Mouse (Mus musculus) activated CD4-positive, CD25-positive, alpha-beta regulatory T cell, adult 4 months (primary cell): ENCODE data around the gene Apbb1ip. TPM values are rescaled to one million over a fixed set of nuclear protein-coding genes. Genes with fewer than 3 reads are reported as not detected.

Source experiments
- ATAC-seq: one replicate; pipeline ENCODE4 v1.8.0; 2017
- polyA plus RNA-seq, 2 experiments: library from polyadenylated mRNA; unstranded; fragments of 100-300 nt; shearing (Covaris generic); gene quantifications; one replicate each; pipeline ENCODE4 v1.2.1; 2017

Gene Apbb1ip
- polyA plus RNA-seq, 2 experiments from 2014 or later = 77.8 to 94.9 TPM

DNA sequence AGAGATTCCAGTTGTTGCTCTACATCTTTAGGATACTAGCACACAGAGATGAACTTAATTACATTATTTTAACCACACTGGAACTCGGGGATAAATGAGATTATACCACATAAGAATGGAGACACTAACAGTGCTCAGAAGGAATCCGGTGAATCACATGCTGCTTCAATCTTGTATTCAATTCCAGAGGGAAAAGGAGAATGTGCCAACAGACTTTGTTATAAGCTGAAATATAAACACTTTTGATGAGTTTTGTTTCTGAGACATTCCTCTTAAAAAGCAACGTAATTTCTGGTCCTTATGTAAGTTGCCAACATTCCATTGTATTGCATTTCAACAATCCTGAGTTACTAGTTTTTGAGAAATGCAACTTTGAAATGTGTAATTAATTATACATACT, 1.8 kb downstream of the Apbb1ip start:
- ATAC-seq = no peak

DNA sequence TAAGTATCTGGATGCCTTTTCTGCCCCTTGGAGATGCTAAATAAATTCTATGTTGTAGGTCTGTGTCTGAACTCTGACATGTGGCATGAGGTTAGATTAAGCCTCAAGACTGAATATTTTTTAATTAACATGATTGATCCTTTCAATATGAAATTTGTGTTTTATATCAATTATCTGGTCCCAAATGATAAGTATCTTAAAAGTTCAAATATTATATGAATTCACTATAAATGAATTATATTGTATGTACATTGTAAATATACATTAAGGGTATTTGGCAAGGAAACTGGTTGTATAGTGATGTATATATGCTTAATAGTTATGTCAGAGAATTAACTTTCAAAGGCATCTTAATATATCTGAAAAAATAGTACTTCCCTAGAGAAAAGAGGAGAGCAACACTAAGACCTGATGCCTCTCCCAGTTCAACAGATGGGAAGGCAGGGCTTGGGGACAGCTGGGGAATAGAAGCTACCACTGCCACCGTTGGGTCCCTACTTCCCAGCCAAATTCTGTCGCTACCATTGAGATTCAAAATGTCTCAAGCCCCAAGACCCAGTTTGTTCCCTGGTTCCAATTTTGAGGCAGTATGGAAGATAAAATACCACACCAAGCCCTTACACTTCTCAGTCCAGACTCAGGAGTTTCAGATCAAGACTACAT, 2.8 kb downstream of the Apbb1ip start:
- ATAC-seq = no peak

DNA sequence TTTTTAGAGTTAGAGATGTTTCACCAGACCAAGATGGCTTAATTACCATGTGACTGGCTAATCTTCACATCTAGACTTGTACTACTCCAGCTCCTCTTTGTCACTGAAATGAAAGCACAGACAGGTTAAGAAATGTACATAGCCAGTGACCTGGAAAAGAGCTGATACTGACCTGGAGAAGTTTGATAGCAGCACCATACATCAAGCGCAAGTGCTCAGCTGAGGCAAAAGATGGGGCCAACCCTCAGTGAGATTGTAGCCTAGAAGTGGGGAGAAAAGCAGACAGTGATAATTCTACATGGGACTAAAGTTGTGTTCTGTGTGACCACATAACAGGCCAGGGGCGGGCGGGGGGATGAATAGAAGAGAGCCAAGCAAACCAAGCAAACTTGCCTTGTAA, 3.9 kb downstream of the Apbb1ip start:
- ATAC-seq = no peak

DNA sequence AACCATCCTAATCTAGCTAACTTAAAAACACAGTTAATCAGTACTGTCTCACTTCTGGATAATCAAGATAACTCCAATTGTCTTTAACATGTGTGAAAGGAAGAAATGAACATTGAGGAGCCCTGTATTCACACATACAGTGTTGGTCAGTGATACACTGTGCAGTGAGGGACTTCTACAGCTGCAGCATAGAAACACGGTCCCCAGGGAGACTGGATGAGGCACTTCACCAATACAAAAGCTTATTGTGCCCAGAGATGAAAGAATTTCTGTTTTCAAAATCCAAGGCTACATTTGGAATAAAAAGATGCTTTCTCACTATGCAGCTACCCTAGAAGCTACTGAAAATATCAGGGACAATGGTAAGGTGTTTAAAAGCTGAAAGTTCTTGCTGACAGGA, 7.0 kb downstream of the Apbb1ip start:
- ATAC-seq = no peak

DNA sequence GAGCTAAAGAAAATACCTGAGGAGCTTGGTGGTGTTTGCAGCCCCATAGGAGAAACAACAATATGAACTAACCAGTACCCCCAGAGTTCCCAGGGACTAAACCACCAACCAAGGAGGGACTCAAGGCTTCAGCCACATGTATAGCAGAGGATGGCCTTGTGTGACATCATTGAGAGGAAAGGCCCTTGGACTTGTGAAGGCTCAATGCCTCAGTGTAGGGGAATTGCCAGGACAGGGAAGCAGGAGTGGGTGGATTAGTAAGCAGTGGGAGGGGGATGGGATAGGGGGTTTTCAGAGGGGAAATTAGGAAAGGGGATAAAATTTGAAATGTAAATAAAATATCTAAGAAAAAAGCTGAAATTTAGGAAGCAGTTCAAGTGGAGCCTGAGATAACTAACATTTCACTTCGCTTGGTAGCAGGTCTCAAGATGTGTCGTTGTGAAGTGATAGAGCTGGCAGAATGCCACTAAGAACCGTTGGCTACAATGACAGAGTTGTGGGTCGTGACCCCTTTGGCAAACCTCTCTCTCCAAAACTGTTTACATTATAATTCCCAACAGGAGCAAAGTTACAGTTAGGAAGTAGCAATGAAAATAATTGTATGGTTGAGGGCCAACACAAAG, 7.6 kb downstream of the Apbb1ip start:
- ATAC-seq = no peak

DNA sequence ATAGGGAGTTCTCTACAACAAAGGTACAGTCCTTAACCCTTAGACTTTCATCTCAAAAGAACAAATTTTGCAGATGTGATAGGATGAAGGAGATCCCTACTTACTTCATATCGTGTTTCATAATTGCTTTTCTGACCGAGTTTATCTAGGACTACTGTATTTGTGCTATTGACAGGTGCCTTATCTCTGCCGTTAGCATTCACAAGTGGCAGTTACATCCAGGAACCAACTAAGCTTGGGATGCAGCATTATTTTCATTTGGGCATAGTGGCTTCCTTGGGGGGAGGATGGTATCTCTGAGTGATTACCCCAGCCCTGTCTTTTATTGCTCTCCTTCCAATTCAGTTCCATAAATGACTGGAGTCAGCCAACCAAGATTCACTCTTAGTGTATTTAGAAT, 8.2 kb downstream of the Apbb1ip start:
- ATAC-seq = no peak

DNA sequence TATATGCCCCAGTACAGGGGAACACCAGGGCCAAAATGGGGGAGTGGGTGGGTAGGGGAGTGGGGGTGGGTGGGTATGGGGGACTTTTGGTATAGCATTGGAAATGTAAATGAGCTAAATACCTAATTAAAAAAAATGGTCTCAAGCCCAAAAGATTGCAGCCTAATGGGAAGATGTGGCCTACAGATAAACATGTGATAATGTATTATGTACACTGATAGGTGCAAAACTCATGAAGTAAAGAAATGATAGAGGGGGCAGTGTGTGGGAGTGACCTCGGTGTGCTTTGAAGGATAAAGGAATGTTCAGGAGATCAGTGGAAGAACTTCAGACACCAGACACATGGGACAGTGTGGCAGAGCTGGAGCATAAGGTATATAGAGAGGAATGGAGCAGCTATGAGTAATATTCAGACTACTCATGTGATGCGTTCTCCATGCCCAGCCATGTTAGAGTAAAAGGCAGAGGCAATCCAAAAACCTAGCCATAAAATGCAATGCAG, 9.3 kb downstream of the Apbb1ip start:
- ATAC-seq = no peak

DNA sequence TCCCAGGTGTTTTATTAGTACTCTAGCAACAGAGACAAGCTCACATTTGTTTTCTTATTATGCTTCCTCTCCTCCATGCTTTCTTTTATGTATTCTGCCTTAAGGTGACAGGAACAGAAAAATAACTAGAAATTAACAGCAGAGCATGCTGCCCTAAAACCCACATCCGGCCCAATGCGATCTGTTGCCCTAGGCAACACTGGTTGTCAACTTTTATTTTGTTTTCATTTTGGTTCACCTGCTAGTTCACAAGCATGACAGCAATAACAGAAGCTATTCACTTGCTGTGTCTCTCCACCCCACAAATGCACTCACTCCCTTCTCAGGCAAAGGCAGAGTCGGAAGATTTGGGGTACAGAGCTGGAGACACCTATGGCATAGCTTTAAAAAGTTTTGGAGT, 10.3 kb downstream of the Apbb1ip start:
- ATAC-seq = peak; percentile 94

DNA sequence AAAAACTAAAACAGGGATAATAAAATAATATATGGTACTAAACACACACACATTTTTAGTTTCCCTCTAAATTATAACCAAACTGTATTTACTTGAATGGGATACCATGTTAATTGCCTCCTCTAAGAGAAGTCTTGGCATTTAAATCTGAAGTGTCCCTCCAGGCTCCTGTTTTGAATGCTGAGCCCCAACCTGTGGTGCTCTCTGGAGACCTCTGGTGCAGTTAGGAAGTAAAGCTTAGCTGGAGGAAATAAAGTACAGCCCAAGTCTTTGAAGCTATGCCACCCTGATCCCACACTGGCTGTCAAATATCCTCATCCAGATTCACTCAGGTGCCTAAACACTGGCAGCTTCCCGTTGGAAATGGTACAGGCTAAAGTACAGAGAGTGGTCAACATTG, 10.9 kb downstream of the Apbb1ip start:
- ATAC-seq = no peak

DNA sequence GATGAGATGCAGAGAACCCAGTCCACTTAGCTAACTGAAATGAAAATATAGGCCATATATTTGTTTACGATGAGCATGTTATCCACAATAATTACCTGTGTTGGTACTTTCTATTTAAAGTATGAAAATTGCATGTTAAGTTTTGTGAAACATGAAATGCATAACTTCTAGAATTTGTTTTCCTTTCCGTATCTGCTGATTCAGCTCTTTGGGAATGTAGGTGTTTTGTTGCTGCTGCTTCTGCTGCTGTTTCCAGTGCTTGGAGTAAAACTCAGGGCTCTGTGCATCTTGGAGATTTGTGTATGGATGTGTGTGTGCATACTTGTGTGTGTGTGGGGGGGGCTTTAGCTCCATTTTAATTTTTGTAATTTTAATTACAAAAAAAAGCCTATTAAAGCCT, 14.8 kb downstream of the Apbb1ip start:
- no peak for ATAC-seq

DNA sequence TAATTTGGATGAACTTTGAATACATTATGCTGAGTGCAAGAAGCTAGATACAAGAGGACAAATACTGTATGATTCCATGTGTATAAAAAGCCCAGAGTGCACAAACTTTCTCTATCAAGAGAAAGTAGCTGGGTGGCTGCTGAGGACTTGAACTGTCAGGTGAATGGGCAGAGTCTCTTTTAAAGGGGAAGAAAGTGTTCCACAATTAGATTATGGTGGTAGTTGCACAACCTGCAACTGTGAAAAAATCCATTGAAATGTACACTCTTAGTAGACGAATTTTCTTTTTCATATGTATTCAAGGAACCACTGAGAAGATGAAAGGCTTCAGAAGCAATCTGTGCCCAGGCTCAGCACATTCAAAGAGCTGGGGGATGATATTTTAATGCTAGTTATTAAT, 15.7 kb downstream of the Apbb1ip start:
- ATAC-seq = no peak

DNA sequence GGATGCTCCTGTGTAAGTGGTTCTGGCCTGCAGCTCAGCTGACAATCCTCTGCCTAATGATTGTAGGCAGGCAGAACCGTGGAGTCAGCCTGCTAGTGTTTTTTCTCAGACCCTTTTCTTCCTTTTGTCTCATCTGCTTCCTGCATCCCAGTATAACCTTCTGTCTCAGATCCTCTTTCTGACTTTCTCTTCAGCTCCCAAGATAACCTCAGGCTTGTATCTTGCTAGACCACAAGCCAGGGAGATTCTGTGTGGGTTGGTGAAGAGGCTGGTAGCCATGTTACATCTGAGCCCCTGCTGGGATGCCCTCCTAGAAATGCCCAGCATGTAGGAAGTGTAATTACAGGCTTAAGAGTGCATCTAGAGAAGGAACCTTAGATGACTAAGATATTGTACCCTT, 16.5 kb downstream of the Apbb1ip start:
- no peak for ATAC-seq

DNA sequence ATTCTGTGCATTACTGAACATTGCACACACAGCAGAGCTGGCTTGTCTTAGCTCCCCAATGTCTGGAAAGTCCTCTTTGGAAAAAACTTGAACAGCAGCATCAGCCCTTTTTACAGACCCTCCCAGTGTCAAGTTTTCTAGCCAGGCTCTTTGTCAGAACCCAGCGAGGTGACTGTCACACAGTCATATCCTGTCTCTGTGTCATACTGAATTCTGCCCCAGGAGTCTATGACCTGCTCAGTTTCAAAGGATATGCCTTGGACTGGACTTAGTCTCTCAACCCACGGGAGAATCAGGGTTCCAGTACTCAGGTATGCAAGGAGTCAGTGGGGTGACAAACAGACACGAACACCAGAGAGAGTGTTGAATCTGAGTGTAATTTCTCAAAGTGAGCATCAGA, 21.2 kb downstream of the Apbb1ip start:
- ATAC-seq = peak; percentile 27

DNA sequence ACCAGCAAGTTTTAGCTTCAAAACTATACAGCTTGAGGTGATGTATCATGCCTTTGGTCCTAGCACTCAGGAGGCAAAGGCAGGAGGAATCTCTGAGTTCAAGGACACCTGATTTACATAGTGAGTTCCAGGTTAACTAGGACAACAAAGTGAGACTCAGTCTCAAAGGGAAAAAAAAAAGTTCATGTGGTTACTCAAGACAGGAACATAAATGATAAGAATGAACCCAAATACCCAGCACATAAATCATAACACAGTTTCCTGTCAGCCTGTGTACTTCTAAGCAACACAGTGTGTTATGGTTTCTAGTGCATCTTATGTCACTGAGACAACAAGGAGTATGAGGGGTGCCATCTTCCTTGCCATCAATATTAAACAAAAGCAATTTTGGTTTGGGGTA, 22.6 kb downstream of the Apbb1ip start:
- peak; percentile 68 for ATAC-seq

DNA sequence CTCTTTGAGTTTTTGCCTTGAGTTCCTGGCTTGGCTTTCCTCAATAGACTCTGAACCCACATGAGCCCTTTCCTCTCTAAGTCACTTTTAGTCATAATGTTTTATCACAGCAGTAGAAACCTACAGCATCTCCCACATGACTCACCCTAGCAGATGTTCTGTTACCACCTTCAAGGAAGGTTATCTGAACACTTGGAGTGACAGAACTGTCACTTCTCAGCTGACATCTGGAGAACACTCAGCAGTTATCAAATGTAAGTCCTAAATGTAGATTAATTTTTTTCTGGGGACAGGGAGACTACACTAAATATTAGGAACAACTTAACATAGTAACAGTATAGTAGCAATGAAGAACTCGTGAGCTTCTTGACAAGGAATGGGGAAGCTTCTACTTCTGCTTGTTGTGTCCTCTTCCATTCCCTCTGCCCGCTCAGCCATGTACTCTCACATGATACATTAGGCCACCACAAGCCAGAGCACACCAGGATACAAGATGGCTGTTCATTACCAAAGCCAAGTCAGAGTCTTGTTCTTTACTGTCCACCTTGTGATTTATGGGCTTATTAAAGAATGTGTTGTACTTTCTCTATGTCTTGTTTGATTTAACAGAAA, 25.6 kb downstream of the Apbb1ip start:
- no peak for ATAC-seq

DNA sequence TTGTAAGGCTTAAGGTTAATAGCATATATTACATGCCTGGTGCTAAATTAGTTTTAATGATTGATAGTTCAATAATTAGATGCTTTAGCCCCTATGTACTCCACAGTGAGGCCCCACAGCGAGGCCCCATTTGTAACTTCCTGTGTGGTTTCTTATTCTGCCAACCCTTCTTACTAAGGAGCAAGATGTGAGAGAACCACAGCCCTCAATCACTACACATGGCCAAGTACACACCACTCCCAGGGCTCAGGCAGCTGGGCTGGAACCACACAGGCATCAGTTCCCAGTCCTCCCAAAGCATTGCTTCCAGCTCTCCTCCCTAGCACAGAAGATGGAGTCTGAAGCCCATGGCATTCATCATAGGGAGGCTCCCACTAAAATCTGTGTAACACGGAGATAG, 31.7 kb downstream of the Apbb1ip start:
- peak; percentile 70 for ATAC-seq

DNA sequence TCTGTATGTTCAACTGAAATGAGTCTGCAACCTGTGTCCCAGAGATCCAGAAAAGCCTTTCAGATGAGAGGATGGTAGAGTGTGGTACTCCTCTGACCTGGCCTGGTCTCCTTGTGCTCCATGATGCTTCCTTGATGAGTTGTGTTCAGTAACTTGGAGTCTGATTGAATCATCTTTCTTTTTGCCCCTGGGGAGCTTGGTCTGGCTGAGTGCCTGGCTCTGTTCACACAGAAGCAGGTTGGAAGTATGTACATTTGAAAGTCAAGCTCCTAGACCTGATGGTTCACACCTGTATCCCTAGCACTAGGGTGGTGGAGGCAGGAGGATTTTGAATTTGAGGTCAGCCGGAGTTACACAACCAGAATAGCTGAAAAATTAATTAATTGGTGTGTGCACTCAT, 32.7 kb downstream of the Apbb1ip start:
- ATAC-seq = no peak

DNA sequence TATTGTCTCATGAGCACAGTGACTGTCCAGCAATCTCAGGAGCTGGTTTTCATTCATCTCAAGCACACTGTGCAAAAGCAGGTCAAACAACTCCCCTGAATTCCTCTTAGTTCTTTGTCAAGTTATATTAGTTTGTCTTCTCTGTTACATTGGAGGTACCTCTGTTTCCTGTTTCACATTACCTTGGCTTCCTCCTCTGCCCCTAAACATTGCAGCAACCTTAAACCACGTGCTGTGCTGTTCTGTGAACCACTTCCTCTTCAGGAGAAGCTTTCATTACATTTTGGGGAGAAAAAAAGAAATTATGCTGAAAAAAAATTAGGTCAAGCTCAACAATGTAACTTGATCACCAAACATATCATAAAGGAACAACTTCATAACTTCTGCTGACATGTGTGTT, 33.4 kb downstream of the Apbb1ip start:
- ATAC-seq = peak; percentile 70

DNA sequence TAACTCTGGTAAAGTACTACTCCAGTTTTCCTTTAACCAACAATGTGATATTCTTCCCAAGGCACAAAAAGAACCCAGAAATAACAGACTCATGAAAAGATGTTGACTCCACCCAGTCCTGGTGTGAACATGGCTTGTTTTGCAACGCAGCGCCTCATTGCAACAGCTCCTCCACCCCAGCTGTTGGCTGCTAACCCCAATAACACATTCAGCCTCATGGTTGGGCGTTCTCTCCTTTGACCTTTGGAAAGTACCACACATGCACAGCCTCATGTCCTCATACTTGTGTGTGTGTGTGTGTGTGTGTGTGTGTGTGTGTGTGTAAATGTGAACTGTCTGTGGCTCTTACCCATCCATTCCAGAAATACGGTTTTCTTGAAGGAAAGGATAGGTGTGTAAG, 37.0 kb downstream of the Apbb1ip start:
- ATAC-seq = peak; percentile 30

DNA sequence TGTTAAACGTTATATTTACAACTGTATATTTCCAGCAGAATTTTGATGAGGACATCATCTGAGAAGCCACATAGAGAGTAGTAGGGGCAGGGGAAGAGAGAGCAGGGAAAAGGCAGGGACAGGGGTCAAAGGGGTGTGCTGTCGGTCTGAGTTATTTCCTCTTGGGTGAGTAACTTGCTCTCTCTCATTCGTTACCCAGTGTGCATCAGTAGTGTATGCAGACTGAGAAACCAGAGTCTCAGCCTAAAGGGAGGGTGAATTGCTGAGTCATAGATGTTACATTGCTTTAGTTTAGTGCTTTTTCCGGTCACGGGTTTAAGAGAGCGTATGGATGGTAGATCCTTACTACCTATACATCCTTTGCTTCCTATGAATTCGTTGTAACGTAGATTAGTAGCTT, 37.6 kb downstream of the Apbb1ip start:
- peak; percentile 29 for ATAC-seq

DNA sequence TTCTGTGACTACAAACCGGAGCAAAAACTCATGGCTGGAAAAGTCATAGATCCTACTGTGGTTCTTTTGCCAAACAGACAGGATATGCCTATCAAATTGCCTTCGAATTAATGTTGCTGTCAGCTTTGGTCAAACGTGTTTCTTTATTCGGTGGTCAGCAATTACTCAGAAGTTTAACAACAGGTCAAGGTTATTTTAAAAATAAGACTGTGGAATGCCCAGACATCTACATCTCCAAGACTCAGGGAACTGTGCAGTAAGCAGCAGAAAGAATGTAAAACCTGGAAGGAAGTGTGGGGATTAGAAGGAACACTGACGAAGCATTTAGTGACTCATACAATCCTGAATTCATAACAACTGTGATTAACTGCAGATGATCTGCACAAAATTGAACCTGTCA, 40.0 kb downstream of the Apbb1ip start:
- no peak for ATAC-seq

DNA sequence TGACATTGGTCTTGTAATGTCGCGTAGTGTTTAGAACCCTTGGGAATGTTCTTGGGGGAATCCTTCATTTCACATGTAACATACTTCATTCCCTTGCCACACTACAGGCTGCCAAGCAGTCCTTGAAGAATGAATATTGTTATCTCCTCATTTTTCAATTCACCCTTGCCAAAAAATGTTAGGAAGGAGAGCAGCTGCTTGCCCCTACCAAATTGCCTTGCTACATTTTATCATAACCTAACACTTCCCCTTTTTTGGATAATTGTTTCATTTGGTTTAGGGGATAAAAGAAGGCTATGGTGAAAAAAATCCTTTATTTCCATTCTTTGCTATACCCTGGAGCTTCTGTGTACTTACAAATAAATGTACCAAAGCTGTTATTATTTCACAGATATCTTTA, 41.8 kb downstream of the Apbb1ip start:
- no peak for ATAC-seq

DNA sequence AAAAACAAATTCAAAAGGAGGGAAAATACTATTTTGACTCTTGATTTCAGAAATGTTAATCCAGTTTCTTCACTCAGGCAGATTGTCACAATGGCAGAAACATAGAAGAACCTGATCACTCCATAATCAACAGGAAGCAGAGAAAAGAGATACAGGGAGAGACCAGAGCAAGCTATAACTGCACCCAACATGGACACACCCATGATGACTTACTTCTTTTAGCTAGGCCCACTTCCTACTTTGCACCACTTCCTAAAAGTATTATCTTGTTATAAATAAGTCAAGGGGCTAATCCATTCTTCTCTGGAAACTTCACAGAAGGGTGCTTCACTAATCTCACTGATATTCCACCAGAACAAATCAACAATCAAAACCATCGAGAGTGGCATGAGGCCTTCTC, 42.3 kb downstream of the Apbb1ip start:
- ATAC-seq = peak; percentile 65

DNA sequence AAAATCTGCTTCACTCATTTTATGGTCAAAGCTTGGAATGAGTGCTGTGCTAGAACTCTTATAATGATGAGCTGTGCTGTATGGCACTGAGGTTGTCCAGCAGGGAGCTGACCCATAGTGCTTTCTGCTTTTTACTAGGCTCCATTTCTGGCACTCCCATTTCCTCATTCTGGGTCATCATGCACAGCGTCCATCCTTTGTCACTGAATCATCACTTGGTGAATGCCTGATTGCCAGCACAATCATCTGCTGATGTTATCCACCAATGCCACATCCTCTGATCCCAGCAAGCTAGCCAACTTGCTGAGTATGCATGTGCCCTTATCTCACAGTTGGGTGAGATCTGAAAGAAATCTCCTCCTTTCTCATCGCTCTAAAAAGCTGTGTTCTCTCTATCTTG, 48.4 kb downstream of the Apbb1ip start:
- ATAC-seq = no peak
